Mouse (Mus musculus): ENCODE data around the gene Ssbp1. TPM values are rescaled to one million over a fixed set of nuclear protein-coding genes. Genes with fewer than 3 reads are reported as not detected.

The Ssbp1 gene
- polyA plus RNA-seq, 1 experiment from 2014 or later: 129 TPM

DNA sequence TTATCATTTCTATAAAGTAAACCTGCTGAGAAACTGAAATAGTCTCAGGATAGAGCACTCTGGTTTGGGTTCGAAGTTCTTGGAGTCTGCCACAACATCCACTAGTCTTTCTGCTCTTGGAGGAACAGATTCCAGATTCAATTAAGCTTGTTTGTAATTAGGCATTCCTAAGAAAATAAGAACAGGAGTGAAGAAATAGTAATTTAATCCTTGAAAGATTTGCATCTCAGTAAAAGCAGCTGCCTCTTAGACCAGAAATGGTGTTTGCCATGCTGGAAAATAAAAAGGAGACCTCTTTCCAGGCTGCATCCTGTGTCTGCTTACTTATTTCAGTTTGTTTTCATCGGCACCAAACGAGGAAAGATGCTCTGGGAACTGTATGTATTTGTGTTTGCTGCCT, 22.1 kb downstream of the Ssbp1 start, which contains the start of gene Tas2r108:
TSS of gene Tas2r108 (plus strand) at position 301 of the 400 bp plus-strand sequence.
- Histone ChIP-seq H3K4me1 (replicated peaks; ENCODE audit: control insufficient read depth, insufficient read depth, low read length) (no peaks in the 10 kb centered on the region), H3K27ac (ENCODE audit: low read length) (no peak within 1 kb of the TSS), H3K36me3 (ENCODE audit: control insufficient read depth, insufficient read depth) (no peaks in the 10 kb centered on the region), H3K9me3 (ENCODE audit: control insufficient read depth, low read length) (no peaks in the 10 kb centered on the region), H3K27me3 (replicated peaks; ENCODE audit: control insufficient read depth, insufficient read depth, low read length) (no peaks in the 10 kb centered on the region), H3K4me2 (ENCODE audit: low read length) (no peak within 1 kb of the TSS), H3K4me3 (replicated peaks; ENCODE audit: low read length) (no peak within 1 kb of the TSS), H3K9ac (replicated peaks; ENCODE audit: low read depth, low read length) (no peak within 1 kb of the TSS)
- WGBS: 86% methylated on average over 3 of the region's 3 CpGs
- ATAC-seq: no peak

DNA sequence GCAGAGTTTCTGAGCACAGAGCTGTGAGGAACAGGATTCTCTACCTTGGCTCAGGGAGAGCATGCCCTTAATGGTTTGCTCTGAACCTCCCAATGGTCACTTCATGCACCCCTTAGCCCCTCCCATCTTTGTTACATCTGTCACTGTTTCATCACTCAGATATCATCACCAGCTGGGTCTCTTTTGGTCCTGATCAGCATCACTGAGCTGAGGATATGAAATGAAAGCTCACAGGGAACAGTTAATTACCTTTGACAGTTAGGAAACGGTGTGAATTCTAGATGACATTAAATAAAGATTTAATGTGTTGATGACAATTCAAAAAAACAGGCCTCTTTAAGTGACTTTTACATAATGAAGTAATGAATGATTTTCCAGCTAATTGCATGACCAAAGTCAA, 48.3 kb downstream of the Ssbp1 start, which contains the start of gene Prss37:
TSS of gene Prss37 (minus strand) at position 101 of the 400 bp plus-strand sequence.
- no peaks in the 10 kb centered on the region for H3K4me1 ChIP-seq (replicated peaks; ENCODE audit: control insufficient read depth, insufficient read depth, low read length)

More for the DNA sequence above, 48.3 kb downstream of the Ssbp1 start, which contains the start of gene Prss37:
- Histone ChIP-seq H3K9ac (replicated peaks; ENCODE audit: low read depth, low read length) (no peak within 1 kb of the TSS), H3K4me3 (replicated peaks; ENCODE audit: low read length) (no peak within 1 kb of the TSS), H3K9me3 (ENCODE audit: control insufficient read depth, low read length) (no peaks in the 10 kb centered on the region), H3K27me3 (replicated peaks; ENCODE audit: control insufficient read depth, insufficient read depth, low read length) (no peaks in the 10 kb centered on the region), H3K4me2 (ENCODE audit: low read length) (no peak within 1 kb of the TSS), H3K36me3 (ENCODE audit: control insufficient read depth, insufficient read depth) (no peaks in the 10 kb centered on the region), H3K27ac (ENCODE audit: low read length) (no peak within 1 kb of the TSS)
- WGBS: 80% methylated on average over 1 of the region's 1 CpGs
- no peak for ATAC-seq

Other genes with a start within 250 kb of the Ssbp1 start
- gene Agk, start 146.2 kb upstream of the Ssbp1 start, polyA plus RNA-seq (2015; fragmentation: Nextera tagmentation; extraction: Ambion mirVana): 60.4 and 64.0 TPM in 2 replicates
- gene E330009J07Rik, start 35.2 kb upstream of the Ssbp1 start, polyA plus RNA-seq (2015; fragmentation: Nextera tagmentation; extraction: Ambion mirVana): 43.2 and 50.4 TPM in 2 replicates
- 0.10 and 0.55 TPM in 2 replicates for gene Wee2, start 32.3 kb upstream of the Ssbp1 start, polyA plus RNA-seq (2015; fragmentation: Nextera tagmentation; extraction: Ambion mirVana)
- gene Tas2r137, start 19.9 kb downstream of the Ssbp1 start, polyA plus RNA-seq (2015; fragmentation: Nextera tagmentation; extraction: Ambion mirVana): not detected in 2 replicates
- gene Tas2r108, start 22.2 kb downstream of the Ssbp1 start, polyA plus RNA-seq (2015; fragmentation: Nextera tagmentation; extraction: Ambion mirVana): not detected in 2 replicates
- gene Prss37, start 48.2 kb downstream of the Ssbp1 start, polyA plus RNA-seq (2015; fragmentation: Nextera tagmentation; extraction: Ambion mirVana): not detected in 2 replicates
- gene Olfr461, start 83.7 kb downstream of the Ssbp1 start, polyA plus RNA-seq (2015; fragmentation: Nextera tagmentation; extraction: Ambion mirVana): 0.08 and 0.17 TPM in 2 replicates
- not detected in 2 replicates for gene Olfr460, start 98.1 kb downstream of the Ssbp1 start, polyA plus RNA-seq (2015; fragmentation: Nextera tagmentation; extraction: Ambion mirVana)
- gene Clec5a, start 114.5 kb downstream of the Ssbp1 start, polyA plus RNA-seq (2015; fragmentation: Nextera tagmentation; extraction: Ambion mirVana): 0.41 and 0.65 TPM in 2 replicates
- not detected in 2 replicates for gene Tas2r138, start 142.0 kb downstream of the Ssbp1 start, polyA plus RNA-seq (2015; fragmentation: Nextera tagmentation; extraction: Ambion mirVana)
- 0.05 TPM in 1 of 2 replicates, not detected in the other for gene Mgam, start 157.5 kb downstream of the Ssbp1 start, polyA plus RNA-seq (2015; fragmentation: Nextera tagmentation; extraction: Ambion mirVana)

Data from forebrain, embryonic 16.5 days (tissue).